11 mouse cellular contexts compared by ENCODE assay signal in the genomic region with DNA sequence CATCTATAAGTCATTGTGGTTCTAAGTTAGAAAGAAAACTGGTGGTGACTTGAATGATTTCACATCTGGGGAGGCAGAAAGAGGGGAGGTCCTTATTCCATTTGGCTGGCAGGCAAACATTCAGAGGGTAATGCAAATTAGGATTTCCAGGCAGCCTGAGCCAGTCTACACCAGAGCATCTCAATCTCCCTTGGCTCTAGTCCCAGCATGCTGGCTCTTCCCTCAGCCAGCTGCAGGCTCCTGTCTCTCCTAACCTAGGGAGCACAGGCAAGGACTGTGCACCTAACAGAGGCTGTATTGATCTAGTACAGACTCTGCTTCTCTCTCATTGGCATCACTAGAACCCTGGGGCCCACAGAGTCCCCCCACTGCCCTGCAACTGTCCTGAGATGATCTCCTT.
DNase-seq lines count a peak whose midpoint lies in the region; ATAC-seq lines count a peak whose summit lies in the region.
"Had no signal": no experiment of that assay in that cellular context is flagged by ENCODE, and none has a peak within 500 bp of the region (broad histone marks: within the 10 kb centered on the region; RNA-seq: fewer than 3 reads in every experiment).

No protein-coding gene starts in this region.

- H3K9me3 ChIP-seq in hindbrain, embryonic 14.5 days (ENCODE audit: control insufficient read depth, low read length): no peaks in the 10 kb centered on the region
- no peaks in the 10 kb centered on the region for H3K9me3 ChIP-seq in hindbrain, embryonic 11.5 days (ENCODE audit: control insufficient read depth, low read length)
- peaks cover 2% of the 10 kb centered on the region; the same call in 1 of the 2 replicates for H3K9me3 ChIP-seq in hindbrain, embryonic 16.5 days (ENCODE audit: control insufficient read depth, low read length)

- no peak overlapping the region for H3K4me3 ChIP-seq in hindbrain, embryonic 14.5 days (replicated peaks; ENCODE audit: low read length)
- no peak overlapping the region for H3K4me3 ChIP-seq in hindbrain, embryonic 11.5 days (ENCODE audit: low read depth, low read length)
- no peak overlapping the region for H3K4me3 ChIP-seq in hindbrain, embryonic 16.5 days (ENCODE audit: low read length)

- no peak overlapping the region for H3K4me2 ChIP-seq in hindbrain, embryonic 14.5 days (replicated peaks)
- no peak overlapping the region for H3K4me2 ChIP-seq in hindbrain, embryonic 11.5 days (replicated peaks; ENCODE audit: low read depth, low read length)
- no peak overlapping the region for H3K4me2 ChIP-seq in hindbrain, embryonic 16.5 days (ENCODE audit: low read length)
- H3K4me2 ChIP-seq: lung, embryonic 14.5 days had no signal

- H3K27ac ChIP-seq in hindbrain, embryonic 14.5 days: no peak overlapping the region
- no peak overlapping the region for H3K27ac ChIP-seq in hindbrain, embryonic 11.5 days (ENCODE audit: low read depth, low read length)
- H3K27ac ChIP-seq in hindbrain, embryonic 16.5 days (ENCODE audit: low read depth, low read length): no peak overlapping the region

- no peaks in the 10 kb centered on the region for H3K27me3 ChIP-seq in hindbrain, embryonic 14.5 days (ENCODE audit: control insufficient read depth, insufficient read depth, low read length)
- H3K27me3 ChIP-seq in hindbrain, embryonic 11.5 days (ENCODE audit: control insufficient read depth, insufficient read depth, low read length): no peaks in the 10 kb centered on the region
- H3K27me3 ChIP-seq in hindbrain, embryonic 16.5 days (replicated peaks; ENCODE audit: control insufficient read depth, insufficient read depth, low read length): no peaks in the 10 kb centered on the region

- peak; percentile 70; the same call in 1 of the 2 replicates for ATAC-seq in hindbrain, embryonic 14.5 days (ENCODE audit: low FRiP score)
- no peak for ATAC-seq in hindbrain, embryonic 11.5 days (ENCODE audit: low FRiP score)
- peak; percentile 94 for ATAC-seq in hindbrain, embryonic 16.5 days

- H3K4me1 ChIP-seq in hindbrain, embryonic 14.5 days (replicated peaks; ENCODE audit: control insufficient read depth, insufficient read depth, low read length): 0 out of 2 replicates have a peak, but pooled peaks cover 5% of the 10 kb centered on the region
- H3K4me1 ChIP-seq in hindbrain, embryonic 11.5 days (replicated peaks; ENCODE audit: control insufficient read depth, insufficient read depth, low read length): no peaks in the 10 kb centered on the region
- H3K4me1 ChIP-seq in hindbrain, embryonic 16.5 days (ENCODE audit: control insufficient read depth, insufficient read depth, low read depth, low read length): no peaks in the 10 kb centered on the region

- DNase-seq in hindbrain, embryonic 14.5 days (ENCODE audit: low spot score): no peak
- no peak for DNase-seq in hindbrain, embryonic 11.5 days (ENCODE audit: low spot score)
- DNase-seq in right cerebral cortex, adult 18-20 months: peak; percentile 53
- DNase-seq in right cerebral cortex, postnatal 25 days: no peak
- no peak for DNase-seq in urinary bladder, postnatal 25 days (ENCODE audit: low spot score)
- DNase-seq in natural killer cell, adult 2 months (ENCODE audit: low spot score in 2 of 2): no peak
- DNase-seq: heart, adult 11 months; heart, postnatal 36 days; kidney, adult 9 months; lung, embryonic 14.5 days had no signal

- no peaks in the 10 kb centered on the region for H3K36me3 ChIP-seq in hindbrain, embryonic 14.5 days (replicated peaks; ENCODE audit: control insufficient read depth, insufficient read depth)
- no peaks in the 10 kb centered on the region for H3K36me3 ChIP-seq in hindbrain, embryonic 11.5 days (ENCODE audit: control insufficient read depth, insufficient read depth, low read length)
- H3K36me3 ChIP-seq in hindbrain, embryonic 16.5 days (ENCODE audit: control insufficient read depth, insufficient read depth, low read length): no peaks in the 10 kb centered on the region

- no peak overlapping the region for H3K9ac ChIP-seq in hindbrain, embryonic 14.5 days
- H3K9ac ChIP-seq in hindbrain, embryonic 11.5 days (ENCODE audit: low read depth, low read length): no peak overlapping the region
- no peak overlapping the region for H3K9ac ChIP-seq in hindbrain, embryonic 16.5 days (ENCODE audit: low read depth, low read length)
- H3K9ac ChIP-seq: lung, embryonic 14.5 days had no signal
